Mouse (Mus musculus) thymus, postnatal 25 days (tissue): Measurements from ENCODE around the gene Pdxk.
"Not testable (repeated sequence)": the region's sequence is repeated elsewhere in the genome, so short reads cannot be mapped to it uniquely, and the experiment has no call there.

Source experiments
- DNase-seq: peaks from one replicate; pipeline ENCODE4 v3.0.0; 2022

The Pdxk gene

DNA sequence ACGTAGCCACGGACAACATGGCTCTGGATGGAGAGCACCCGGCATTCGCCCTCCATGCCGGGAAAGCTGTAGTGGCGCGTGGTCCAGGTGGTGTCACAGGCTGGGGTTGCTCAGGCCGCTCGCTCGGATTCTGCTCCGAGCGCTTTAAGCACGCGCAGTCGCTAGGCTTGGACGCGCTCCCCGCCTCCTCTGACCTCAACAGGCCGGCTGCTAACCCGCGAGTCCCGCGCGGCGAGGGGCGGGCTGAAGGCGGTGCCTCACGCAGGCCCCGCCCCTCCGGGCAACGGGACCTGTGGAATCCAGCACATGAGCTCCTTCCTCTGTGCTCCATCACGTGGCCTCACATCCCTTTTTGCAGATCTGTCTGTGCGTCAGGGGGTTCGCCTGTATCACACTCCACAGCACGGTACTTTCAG lies at the start of gene Pdxk:
Gene Pdxk (minus strand): TSS at position 184 of the 416 bp plus-strand sequence.
- peak; percentile 97 for DNase-seq

DNA sequence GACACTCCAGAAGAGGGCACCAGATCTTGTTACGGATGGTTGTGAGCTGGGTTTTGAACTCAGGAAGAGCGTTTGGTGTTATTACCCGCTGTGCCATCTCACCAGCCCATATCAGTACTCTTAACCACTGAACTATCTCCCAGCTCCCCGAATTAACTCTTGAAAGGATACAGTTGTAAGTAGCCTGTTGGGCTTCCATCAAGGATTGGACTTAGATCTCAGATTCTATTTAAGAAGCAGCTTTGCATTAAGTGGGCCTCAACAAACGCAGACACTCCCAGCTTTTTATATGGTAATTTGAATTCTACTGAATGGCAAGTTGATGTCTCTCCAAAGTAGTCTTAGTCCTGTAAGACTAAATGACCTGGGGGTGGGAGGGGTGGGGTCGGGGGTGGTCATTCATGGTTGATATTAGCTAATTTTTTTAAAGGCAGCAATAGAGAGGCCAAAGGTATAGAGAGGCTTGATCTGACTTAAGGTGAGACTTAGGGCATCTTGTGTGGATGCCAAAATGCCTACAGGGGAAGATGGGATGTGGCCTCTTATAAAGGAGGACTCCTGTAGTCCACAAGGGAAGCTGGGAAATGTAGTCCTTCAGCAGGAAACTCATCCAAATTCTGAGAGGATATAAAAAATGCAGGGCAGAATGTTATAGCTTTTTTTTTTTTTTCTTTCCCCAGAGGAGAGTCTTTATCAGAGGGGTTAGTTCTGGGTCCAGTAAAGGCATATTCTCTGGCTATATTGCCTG lies 38.4 kb upstream of the Pdxk start:
- no peak for DNase-seq

DNA sequence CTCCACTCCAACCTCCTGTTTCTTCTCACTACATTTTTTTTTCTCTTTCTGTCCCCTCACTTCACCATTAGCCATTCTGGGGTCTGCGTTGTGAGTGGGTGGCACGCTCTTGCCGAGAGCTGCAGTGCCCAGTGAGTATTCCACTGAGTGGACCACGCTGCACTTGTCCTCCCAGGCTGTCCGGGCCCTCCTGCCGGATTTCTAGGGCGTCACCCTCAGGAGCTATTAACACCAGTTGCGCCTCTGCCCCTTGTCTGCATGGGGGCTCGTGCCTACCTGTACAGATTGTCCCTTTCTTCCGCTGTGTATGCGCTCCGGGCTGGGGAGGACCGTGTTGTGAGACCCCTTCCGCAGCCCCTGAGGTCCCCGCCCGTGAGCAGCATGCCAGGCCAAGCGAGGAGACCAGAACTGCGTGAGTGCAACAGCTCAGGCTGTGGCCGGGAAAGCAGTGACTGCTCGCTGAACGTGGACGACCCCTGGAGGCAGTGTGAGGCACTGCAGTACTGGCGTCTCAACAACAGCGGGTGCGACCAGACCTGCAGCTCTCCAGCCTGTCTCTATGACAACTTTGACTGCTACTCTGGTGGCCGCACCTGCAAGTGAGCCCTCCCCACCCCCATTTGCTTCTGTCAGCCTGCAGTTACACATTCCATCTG lies 22.8 kb upstream of the Pdxk start:
- peak; percentile 89 for DNase-seq

DNA sequence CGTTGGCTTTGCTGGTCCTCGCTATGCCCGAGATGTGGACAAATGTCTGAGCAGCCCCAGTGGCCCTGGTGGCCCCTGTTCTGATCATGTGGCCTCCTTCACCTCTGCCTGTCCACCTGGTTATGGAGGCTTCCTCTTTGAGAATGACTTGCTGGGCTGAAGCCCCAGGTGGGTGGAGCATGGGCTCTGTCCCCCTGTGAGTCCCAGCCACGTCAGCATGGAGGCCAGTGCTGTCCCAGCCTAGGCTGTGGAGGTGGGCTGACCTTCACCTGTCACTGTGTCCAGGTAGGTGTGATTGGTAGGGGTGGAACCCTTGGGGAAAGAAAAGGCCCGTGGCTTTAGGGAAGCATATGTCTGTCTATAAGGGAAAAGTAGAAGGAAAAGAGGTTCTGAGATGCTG lies 22.1 kb upstream of the Pdxk start:
- no peak for DNase-seq

DNA sequence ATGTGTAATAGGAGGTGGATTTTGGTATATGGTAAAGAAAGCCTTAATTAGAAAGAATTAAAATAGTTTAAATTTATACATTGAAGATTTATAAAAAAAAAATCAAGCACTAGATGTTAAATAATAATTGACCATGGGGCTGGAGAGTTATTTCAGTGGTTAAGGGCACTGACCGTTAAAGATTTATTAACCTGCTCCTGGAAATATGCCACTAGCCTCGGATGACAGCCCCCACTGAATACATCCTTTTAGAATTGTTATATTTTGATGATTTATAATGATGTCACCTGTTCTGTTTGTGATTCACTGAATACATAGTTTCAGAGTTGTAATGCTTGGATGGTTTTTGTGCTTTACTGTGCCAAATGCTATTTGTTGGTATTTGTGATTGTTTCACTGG lies 20.6 kb upstream of the Pdxk start:
- not testable (repeated sequence) for DNase-seq

DNA sequence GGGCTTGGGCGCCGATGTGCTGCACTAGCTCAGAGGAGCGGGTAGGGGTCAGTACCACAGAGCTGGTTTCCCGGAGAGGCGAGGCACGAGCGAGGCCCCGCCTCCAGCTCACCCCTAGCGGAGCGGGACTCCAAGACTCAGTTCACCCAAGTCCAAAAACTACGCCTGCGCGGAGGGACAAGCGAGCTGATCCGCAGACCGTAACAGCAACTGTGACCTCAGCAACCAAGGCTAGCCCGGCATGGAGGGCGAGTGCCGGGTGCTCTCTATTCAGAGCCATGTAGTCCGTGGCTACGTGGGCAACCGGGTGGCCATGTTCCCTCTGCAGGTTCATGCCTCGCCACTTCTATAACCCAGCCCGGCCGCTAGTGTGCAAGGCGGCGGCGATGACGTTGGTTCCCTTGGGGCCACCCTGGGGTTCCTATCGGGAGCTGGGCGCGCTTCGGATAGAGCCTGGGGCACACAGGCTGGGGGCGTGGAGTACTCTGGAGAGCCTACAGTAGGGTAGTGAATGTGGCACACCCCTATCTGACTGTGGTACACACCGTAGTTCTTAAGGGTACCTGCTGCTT lies 17.2 kb upstream of the Pdxk start:
- DNase-seq, result peak; percentile 71

DNA sequence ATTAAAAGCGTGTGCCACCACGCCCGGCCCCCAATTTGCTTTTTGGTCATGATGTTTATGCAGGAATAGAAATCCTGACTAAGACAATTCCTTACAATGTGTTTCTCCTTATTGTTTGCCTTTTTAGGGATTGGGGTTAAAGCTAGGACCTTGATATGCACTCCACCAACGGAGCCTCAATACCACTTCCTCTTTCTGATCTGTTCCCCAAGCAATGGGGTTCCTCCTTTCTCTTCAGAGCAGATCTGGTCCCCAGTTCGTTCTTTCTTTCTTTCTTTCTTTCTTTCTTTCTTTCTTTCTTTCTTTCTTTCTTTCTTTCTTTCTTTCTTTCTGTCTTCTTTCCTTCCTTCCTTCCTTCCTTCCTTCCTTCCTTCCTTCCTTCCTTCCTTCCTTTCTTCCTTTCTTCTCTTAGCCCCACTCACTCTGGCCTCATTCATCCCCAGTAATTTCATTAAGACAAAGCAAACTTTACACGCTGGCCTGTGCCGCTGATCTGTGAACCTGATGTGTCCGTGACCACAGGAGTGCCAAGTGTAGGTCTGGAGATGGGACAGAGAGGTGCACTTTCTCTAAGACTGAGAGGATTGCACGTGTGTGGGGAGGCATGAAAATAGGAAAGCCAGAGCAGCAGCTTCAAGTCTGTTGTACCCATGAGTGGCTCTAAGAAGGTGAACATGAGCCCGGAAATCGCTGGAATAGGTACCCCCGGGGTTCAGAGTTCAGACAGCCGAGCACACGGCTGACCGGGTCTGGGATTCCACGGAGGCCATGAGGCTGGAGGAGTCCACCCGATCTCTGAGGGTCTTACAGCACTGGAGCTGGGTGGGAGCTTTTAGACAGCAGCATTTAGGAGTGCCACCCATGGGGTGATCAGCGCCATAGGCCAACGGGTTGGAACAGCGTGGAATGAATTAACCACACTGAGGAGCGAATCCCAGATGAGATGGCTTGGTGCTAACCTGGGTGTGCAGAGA lies 16.5 kb upstream of the Pdxk start:
- no peak for DNase-seq

DNA sequence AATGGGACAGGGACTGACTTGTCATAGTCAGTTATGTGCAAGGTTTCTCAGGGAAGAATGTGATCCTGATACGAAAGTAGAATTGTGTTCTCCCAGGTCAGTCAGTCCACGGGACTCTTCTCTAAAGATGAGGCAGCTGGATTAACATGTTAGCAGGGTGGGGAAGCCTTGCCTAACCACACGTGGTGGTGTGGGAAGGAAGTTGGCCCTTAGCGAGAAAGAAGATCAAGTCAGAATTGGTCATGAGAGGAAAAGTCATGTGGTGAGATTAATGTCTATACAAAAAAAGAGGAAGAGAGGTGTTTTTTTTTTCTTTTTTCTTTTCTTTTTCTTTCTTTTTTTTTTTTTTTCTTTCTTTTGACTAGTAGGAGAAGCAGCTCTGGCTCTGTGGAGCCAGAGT lies 12.0 kb upstream of the Pdxk start:
- DNase-seq, result no peak

DNA sequence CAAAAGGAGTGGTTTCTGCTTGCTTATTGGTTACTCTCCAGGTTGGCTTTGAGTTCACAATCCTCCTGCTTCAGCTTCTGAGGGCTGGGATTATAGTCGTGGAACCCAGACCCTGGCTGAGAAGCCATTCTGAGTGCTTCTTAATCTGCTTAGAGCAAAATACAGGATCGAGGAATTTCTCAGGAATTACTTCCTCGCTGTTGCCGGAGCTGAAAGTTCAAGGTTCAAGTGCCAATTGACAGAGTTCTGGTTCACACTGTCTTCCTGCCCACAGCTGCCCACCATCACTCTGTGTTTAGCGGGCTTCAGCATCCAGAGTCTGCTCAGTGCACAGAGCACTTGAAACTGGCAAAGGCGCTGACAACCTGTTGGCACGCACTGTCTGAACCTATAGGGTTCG lies 10.0 kb upstream of the Pdxk start:
- DNase-seq, result no peak

DNA sequence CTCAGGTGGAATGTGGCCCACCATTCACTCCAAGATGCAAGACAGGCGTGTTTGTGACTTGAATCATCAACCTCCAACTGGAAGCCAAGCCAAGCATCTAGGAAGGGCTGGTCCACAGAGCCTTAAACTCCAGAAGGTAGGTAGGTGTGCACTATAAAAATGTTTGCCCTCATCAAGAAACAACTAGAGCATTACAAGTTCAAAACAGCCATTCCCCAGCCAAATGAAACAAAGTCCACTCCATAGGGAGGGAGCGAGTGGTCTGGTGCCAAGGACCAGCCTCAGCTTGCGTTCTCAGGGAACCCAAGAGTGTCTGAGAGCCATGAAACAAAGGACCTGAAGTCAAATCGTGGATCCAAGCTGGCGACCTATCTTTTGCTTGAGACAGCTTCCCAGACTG lies 8.7 kb upstream of the Pdxk start:
- no peak for DNase-seq

DNA sequence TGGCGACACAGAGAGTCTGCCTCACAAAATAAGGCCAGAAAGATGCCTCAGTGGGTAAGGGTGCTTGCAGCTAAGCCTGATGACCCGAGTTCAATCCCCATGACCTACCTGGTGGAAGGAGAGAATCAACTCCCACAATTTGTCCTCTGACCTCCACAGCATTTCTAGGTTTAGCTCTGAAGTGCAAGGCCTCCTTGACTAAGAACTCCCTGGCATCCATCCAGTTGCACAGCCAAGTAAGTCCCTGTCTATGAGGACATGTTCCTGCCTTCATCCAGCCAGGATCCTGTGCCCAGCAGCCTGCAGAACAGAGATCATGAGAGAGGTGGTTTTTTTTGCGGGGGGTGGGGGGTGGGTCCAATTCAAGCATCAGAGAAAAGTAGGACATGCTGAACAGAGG lies 7.3 kb upstream of the Pdxk start:
- DNase-seq, result no peak

DNA sequence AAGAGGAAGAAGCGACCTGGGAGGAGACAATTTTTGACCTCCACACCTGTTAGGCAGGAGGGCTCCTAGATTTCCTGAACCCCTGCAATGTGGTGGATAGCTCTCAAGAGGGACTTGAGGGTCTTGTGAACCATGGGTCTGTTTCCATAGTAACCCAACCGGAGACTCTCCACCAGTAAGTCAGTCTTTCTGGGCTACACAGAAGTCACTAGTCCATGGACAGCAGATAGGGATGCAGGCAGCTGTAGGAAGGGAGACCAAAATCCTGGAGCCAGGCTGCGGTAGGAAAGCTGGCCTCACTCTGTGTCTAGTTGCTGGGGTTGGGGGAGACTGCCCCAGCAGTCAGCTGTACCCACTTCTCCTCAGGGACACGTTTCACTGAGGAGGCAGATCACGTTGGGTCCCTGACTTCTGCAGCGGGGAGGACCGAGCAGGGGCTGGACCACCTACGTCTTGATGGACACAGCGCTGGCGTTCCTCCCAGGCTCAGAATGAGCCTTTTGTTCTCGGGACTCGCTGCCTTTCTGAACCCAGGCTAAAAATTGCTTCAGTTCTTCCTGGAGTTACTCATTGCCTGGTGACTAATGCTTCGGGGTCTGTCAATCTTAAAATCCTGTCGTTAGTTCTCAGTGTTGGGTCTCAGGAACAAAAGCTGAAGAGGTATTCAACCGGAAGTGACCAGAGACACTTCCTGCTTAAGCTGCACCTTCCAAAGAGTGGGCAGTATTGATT lies 6.0 kb upstream of the Pdxk start:
- DNase-seq, result no peak

DNA sequence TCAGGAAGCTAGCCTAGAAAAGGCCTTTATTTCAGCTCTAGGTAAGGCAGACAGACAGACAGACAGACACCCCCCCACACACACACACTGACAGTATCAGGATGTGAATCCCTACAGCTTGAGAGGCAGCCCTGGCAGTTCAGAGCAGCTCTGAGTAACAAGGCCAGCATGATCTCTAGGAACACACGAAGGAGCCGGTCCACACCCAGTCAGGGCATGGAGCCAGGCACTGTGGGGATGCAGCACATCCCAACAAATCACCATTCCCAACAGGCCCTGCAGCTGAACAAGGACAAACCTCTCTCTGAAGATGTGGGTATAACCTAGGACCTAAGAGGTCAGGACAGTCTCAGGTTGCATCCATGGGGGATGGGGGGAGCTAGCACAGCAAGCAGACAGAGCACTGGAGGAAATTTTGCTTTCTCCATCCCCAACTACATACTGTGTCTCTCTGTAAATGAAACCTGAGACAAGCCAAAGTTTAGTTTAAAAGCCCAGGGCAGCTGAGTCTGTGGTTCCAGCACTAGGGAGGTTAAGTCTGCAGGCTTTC lies 3.1 kb upstream of the Pdxk start:
- no peak for DNase-seq

DNA sequence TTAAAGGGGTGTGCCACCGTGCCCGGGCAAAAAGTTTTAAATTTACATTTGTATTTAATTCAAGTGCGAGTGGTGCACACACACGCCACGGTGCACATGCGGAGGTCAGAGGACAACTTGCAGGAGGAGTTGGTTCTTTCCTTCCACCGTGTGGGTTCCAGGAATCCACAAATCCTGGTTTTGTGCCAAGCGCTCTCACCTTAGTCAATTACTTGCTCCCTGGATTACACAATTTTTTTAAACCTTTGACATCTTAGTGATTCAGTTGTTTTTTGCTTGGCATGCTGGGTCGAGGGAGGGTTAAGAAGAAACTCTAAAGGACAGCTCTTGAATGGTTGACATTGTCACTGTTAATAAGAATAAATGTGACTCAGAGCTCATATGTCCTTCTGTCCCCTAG lies 1.9 kb upstream of the Pdxk start:
- DNase-seq, result no peak

DNA sequence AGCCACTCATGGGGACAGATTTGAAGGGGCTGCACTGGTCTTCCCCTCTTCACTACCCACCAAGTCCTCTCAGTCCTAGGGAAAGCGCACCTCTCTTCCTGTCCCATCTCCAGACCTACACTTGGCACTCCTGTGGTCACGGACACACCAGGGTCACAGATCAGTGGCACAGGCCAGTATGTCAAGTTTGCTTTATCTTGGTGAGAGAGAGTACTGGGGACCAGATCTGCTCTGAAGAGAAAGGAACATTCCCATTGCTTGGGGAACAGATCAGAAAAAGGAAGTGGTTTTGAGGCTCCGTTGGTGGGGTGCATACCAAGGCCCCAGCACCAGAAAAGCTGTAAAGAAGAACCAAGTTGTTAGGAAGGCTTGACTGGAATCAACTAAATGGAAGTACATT lies 697 bp upstream of the Pdxk start:
- DNase-seq, result peak; percentile 45

DNA sequence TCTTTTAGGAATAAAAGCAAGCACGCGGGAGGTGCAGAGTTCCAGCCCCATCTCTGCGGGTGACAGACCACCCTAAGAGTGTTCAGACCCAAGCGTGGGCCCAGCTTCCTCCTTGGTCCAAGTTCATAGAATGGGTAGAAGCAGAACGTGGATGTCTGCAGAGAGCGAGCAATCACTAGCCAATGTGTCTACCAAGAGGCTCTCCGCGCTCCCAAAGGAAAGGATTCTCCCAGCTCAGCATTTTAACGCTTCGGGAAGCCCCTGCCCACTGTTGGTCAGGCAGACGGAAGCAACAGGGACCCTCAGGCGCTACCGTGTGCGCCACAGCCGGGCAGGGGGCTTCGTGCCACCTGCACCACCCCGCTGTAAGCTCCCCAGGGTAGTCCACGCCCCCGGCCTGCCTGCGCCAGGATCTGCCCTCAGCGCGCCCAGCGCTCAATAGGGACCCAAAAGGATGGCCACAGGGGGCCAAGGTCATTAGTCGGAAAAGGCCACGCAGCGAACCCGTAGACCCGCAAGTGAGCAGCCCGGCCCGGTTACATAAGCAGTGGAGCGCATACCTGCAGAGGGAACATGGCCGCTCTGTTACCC lies 479 bp downstream of the Pdxk start:
- no peak for DNase-seq

DNA sequence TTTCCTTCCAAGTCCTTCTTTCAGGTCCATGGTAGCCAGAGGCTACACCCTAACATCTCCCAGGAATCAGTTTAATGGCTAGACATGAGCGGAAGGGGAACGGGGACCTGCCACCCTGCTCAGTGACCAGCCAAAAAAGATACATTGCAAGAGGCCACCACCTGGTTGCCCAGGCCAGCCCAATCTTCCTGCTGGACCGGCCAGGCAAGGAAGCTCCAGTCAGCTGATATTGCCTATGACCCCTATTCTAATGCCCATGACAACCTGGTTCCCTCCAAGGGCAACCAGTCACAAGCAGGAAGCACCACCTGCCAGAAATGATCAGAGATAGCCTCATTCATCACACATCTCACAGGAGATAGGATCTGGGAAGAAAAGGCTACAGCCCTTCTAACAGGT lies 1.0 kb downstream of the Pdxk start:
- no peak for DNase-seq

DNA sequence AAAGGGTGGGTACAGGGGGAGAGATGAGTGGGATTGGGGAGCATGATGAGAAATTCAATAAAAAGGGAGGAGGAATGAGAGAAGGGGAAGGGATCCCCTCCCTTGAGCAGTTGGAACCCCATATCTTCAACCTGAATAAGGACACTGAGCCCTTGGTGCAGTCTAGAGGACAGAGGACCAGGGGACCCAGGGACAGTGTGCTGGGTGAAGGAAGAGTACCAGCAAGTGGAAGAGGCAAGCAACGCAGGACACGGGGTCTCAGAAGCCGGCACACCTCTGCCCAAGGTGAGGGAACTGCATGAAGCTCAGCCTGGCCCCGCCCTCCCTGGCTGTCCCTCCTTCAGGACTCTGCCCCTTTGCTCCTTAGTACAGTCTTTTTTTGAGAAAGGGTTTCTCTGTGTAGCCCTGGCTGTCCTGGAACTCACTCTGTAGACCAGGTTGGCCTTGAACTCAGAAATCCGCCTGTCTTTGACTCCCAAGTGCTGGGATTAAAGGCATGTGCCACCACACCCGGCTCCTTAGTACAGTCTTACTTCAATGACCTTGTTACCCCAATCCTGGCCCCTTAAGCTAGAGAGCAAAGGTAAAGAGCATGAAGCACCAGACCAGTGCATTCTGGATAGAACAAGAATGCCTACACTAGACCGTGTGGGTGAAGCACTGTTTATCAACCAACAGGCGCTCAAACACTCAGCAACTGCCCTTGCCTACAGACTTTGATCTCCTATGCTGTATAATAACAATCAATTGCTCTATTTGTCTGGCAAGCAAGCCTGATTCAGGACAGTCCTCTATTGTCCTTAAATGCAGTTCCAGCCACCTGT lies 1.6 kb downstream of the Pdxk start:
- DNase-seq, result no peak

DNA sequence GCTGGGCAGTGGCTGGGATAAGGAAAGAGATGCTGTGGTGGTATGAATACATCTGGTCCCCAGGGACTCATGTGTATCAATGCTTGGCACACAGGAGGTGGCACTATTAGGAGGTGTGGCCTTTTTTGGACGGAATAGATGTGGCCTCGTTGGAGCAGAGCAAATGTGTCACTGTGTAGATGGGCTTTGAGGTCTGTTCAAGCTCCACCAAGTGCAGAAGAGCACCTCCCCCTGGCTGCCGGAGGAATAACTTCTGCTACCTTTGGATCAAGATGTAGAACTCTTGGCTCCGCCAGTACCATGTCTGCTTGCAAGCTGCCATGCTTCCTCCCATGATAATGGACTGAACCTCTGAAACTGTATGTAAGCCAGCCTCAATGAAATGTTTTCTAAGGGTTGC lies 3.0 kb downstream of the Pdxk start:
- no peak for DNase-seq

DNA sequence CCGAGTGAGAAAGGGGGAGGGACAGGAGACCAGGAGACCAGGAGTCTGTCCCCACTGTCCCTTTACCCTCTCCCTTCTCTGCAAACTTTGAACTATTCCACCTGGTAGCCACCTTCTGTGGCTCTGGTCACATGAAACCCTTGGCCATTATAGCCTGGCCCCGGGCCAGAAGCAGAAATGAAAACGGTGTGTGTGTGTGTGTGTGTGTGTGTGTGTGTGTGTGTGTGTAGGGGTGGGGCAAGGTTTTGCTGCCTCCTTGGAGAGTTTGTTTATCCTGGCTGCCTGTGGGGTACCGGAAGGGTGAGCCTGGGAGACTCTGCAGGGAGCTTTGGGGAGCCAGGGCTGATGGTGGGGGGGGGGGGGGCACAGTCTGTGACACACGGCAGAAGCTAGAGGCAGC lies 4.3 kb downstream of the Pdxk start:
- no peak for DNase-seq
